Mouse (Mus musculus): ENCODE measurements at regions not wholly inside any gene's neighbourhood (a gene's known extent, or its start where the extent isn't known, plus 50 kb on each side); places are given as distances from the start of the nearest gene placed in this dataset.

DNA sequence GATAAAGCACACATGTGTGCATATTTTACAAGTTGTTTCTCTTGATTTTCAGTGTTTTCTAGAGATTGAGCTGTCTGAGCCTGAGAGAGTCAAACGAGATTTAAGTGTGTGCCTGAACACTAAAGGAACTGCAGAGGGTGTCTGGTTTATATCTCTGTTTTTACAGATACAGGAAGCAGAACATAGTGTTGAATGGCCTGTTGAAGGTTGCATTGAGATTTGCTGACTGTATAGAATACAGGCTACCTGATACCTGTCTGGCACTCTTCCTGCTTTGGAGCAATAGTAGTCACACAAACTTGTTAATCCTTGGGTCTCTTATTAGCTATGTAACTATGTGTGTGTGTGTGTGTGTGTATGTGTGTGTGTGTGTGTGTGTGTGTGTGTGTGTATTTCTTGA is 431.7 kb downstream of the Rnf144b start:
- no peak for DNase-seq (ENCODE audit: low read depth, low spot score)
- 44% methylated on average over 1 of the region's 1 CpGs for WGBS

DNA sequence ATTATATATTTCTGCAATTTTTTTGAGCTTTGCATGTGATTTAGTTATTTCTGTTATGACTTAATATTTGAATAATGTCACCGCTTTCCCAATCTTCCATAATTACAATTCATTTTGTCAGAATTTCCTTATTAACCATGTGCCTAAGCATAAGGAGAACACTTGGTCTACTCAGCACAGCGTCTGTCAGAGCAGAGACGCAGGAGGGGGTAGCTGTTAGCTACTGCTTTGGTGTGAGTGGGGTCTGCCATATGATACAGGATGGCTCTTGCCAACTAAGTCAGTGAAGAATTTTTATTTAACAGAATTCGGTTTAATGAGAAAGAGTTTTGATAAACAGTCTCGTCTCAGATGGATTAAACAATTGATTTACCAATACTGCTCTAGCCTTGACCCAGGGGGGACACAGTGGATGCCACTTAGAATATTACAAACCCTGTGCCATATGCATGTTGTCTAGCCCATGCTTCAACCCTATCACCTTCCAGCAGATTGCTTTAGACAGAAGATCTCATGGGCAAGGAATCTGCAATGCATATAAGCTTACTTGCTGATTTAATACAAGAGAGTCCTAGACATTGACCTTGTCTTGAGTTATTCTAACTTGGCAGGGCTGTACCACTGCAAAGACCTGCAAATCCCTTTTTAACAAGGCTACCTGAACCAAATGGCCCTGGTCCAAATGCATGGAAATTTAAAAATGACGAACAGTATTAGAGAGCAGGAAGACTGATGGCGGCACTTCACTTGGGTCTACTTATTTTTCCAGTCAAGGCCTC is 434.9 kb downstream of the Rnf144b start:
- WGBS, result 87% methylated on average over 7 of the region's 7 CpGs
- no peak for DNase-seq (ENCODE audit: low read depth, low spot score)

DNA sequence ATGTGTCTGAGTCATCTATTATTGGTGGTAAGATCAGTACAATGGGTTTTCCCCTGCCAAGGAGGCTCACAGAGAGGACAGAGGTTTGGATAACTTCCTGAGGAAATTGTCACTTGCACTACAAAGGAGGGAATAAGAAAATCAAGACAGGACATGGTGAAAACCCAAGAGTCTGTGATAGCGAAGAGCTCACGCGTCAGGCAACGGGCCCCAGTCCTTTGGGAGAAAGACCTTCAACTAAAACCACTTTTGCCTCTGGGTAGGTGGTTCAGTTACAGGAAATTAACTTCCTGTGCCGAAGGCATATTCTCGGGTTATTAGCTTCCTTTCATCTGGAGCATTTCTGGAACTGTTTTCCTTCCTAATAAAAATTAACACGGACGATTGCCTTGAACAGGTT is 440.4 kb downstream of the Rnf144b start:
- 81% methylated on average over 8 of the region's 8 CpGs for WGBS

DNA sequence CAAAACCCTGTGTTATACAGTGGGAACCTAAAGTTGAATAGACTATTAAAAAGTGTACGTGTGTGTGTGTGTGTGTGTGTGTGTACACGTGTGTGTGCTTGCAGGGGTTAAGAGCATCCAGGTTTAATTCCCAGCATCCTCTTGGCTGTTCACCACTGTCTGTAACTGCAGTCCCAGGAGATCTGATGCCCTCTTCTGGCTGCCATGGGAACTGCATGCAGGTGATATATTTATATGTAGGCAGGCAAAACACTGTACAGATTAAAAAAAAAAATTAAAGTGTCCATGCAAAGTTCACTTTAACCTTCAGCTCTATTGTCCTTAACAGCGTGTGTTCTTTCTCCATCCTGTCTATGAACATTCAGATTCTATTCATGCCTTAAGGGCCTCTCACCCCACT is 454.1 kb downstream of the Rnf144b start:
- no peak for DNase-seq (ENCODE audit: low read depth, low spot score)
- WGBS, result 67% methylated on average over 3 of the region's 3 CpGs

More for the DNA sequence above, 440.4 kb downstream of the Rnf144b start:
- DNase-seq (ENCODE audit: low read depth, low spot score), result no peak

DNA sequence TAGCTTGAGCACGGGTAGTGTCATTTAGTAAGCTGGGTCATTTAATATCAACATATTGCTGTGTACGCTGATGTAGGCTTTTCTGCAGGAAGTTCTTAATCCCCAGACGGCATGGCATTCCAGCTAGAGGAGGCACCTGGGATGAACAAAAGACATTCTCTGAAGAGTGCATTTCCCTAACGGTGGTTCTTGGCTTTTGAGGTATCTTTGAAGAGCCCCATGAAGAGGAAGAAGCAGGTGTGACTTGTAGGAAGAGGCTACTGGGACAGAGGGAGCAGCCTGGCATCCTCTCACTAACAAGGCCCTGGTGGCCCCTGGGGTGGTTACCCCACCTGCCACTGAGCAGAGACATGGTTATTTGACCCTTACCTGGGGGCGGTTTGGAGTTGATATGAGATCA is 457.7 kb downstream of the Rnf144b start:
- 80% methylated on average over 5 of the region's 5 CpGs for WGBS
- DNase-seq (ENCODE audit: low read depth, low spot score), result no peak

DNA sequence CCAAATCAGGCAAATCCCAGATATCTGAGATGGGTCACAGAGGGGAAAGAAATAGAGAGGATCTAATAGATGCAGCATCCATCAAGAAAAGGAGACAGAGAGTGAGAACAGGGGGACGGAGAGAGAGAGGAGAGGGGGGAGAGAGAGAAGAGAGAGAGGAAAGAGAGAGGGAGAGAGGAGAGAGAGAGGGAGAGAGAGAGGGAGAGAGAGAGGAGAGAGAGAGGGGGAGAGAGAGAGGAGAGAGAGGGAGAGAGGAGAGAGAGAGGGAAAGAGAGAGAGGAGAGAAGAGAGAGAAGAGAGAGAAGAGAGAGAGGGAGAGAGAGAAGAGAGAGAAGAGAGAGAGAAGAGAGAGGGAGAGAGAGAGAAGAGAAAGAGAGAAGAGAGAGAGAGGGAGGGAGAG is 462.7 kb downstream of the Rnf144b start:
- DNase-seq (ENCODE audit: low read depth, low spot score), result no peak
- 82% methylated on average over 1 of the region's 1 CpGs for WGBS

DNA sequence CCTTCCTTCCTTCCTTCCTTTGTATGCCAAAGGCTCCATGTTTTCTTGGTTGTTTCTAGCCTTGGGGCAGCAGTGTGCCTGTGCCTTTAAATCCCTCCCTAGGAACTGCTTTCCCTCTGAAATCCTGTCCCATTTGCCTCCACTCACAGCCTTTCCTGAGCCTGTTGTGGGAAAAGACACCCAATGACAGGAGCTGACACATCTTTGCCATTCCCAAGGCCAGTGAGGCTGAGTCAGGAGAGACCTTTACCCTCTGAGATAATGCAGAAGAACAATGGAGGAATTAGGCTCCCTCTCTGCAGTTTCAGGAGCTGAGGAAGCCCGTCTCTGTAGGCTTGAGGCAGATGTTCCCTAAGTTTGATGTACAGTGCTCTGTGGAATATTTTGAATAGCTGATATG is 480.2 kb downstream of the Rnf144b start:
- 21% methylated on average over 1 of the region's 1 CpGs for WGBS
- no peak for DNase-seq (ENCODE audit: low read depth, low spot score)

DNA sequence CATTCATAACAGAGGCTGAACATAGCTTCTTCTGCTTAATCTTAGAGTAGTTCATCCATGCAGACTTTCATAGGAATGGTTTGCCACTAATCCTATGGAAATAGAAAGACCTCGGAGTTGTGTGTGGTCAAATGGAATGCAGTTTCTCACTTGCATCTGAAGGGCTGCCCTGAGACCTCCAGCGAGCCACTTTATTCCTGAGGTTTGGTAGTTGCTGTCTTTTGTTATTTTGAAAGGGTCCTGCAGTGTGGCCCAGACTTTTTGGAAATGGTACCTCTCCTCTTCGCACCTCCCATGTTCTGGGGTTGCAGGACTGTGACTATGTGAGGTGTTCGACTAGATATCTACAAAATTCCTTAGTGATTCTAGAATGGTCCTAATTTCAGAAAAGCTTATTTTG is 489.0 kb downstream of the Rnf144b start:
- DNase-seq (ENCODE audit: low read depth, low spot score), result no peak
- 82% methylated on average over 4 of the region's 4 CpGs for WGBS

DNA sequence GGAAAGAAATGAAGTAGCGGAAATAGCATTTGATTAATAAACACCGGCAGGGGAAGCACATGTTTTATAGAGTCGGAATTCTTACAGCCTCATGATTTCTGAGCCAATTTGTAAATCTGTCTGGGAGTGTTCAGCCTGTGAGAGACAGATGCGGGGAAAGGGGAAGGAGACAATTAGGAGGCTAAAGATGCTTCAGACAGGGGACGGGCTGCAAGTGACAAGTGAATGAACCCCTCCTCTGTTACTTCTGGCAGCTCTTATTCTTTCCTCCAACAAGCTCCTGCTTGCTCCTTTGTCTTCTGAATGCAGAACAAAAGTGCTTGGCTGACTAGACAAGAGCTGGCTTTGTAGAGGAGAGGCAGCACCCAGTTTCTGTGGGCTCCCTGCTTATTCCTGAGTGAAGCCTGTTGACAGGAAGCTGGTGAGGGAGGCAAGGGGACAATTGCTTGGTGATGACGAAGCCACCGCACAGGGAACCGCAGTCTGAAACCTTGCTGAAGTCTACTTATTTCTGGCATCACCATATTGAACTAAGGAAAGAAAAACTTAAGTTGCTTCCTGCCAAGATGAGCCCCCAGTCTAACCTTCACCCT is 514.2 kb downstream of the Rnf144b start:
- 65% methylated on average over 8 of the region's 8 CpGs for WGBS
- DNase-seq (ENCODE audit: low read depth, low spot score), result no peak

DNA sequence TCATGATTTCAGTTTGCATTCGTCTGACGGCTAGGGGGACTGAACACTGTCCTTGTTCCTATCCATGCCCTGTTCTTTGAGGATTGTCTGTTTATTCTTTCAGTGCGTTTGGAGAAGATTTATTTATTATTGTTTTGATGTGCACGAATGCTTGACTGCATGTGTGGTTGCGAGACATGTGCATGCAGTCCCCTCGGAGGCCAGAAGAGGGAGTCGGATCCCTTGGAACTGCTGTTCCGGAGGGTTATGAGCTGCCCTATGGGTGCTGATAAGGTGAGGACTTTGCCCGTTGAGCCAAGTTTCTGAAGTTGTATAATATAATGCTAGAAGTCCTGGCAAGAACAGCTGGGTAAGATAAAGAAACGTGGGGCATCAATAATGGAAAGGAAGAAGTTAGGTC is 519.9 kb downstream of the Rnf144b start:
- 81% methylated on average over 10 of the region's 10 CpGs for WGBS
- DNase-seq (ENCODE audit: low read depth, low spot score), result no peak

DNA sequence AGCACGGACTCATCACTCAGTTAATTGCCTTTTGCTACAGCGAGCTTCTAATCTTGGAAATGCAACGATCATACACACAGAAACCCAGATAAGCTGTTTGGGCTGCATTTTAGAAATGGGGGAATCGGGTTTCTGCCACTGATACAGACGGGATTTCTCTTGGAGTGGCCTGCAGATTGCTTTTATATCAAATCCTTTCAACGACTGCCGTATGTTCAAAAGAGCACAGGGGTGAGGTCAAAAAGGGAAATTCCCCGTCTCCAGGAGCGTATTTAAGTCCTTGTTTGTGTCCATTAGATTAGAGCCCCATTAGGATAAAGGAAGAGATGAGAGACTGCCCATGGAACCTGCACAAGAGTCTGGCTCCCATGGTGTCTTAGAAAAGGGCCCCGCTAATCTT is 522.6 kb downstream of the Rnf144b start:
- WGBS, result 78% methylated on average over 10 of the region's 10 CpGs
- DNase-seq (ENCODE audit: low read depth, low spot score), result no peak

DNA sequence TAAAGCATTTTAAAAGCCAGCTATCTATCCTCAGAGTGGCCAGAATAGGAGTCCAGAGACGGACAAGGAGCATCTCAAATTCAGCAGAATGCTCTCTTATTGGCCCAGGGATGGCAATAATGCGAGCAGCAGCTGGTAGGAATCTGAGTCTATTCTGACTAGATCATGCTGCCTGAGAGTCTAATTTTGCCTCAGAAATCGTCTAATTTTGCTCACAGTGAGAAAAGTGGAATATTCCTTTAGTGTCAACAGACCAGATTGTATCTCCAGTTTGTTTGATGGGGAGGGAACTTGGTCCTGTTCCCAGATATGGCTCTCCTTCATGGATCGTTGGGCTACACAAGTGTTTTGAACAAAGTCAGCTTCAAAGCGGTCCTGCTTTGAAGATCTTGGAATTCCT is 525.2 kb downstream of the Rnf144b start:
- WGBS, result 42% methylated on average over 5 of the region's 5 CpGs
- DNase-seq (ENCODE audit: low read depth, low spot score), result no peak

DNA sequence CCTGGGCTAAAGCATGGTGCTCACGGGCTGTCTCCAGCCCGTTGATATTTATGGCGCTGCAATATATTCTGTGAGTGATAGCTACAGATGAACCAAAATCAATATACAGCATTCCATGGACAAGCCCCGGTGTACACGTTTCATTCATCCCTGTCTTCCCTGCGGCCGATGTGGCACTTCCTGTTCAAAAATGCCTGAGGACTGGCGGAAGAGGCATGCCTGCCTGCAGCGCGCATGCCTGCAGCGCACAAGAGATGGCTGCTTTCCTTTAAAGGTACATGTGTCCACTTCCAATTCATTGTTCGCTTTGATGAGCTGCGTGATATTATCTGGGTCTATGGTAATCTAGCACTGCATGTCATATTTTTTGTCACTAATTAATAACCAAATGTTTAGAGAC is 527.6 kb downstream of the Rnf144b start:
- 73% methylated on average over 13 of the region's 13 CpGs for WGBS
- no peak for DNase-seq (ENCODE audit: low read depth, low spot score)

DNA sequence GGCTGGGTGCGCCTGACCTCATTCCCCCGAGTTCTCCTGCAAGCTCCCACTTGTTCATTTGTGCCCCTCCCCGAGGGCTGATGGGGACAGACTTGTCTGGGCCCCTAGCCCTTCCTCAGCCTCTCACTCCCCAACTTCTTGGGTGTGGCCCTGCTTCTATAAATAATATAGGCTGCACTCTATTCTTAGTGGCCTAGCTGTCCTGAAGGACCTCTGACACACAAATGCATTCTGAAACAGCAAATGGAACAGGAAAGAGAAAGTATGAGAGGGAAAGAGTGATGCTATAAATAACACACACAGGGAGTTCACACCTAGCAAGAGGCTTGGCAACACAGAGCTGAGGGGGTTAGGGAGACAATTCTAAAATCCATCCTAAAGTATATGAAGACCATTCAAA is 544.0 kb downstream of the Rnf144b start:
- DNase-seq (ENCODE audit: low read depth, low spot score), result no peak

DNA sequence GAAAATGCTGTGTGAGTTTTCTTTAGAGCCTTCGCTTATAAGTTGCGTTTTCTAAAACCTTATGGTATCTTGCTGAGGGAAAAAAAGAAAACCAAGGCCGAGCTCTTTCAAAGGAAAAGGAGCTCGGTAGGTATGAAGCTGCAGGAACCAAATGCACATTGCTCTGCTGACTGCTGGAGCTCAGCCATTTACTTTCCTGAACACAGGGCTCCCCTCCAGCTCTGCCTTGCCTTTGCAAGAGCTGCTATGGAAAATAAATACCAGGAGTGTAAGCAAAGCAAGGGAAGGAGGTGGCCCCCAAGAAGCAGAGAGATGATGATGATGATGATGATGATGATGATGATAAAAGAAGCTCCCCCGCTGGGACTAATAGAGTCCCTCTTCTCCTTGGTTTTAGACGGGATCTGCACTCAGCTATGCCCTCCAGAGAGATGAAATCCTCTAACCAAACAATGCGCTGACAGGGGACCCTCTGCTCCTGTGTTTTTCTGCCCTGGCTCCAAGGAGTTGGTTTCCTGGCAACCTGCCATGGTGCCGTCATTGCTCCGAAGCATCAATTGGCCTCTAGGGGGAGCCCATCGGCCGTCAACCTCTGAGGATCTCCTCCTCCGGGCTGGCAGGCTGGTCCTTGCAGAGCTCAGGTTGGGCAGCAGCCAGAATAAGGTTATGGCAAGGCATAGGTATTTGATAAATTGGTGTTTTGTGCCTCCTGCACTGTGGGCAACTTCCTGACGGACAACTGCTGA is 544.7 kb downstream of the Rnf144b start:
- WGBS, result 24% methylated on average over 13 of the region's 13 CpGs
- DNase-seq (ENCODE audit: low read depth, low spot score), result peak; percentile 40

More for the DNA sequence above, 544.0 kb downstream of the Rnf144b start:
- WGBS, result 46% methylated on average over 3 of the region's 3 CpGs

DNA sequence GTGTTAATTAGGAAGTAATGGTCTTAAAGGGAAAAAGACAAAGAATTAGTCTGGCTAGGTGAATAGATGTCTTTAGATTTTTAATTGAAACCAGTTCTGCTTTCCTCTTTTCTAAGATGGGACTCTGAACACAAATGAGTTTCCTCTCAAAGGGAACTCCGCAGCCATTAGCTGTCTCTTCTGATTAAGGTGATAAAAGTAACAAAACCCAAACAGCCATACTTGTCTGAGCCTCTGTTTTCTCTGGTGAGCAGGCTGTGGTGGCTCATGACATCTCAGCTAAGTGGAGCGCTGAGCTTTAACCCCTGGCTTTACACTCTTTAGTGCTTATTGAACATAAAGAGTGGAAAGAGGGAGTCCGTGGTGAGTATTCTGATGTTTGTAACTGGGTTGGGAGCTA is 565.7 kb downstream of the Rnf144b start:
- 75% methylated on average over 3 of the region's 3 CpGs for WGBS

DNA sequence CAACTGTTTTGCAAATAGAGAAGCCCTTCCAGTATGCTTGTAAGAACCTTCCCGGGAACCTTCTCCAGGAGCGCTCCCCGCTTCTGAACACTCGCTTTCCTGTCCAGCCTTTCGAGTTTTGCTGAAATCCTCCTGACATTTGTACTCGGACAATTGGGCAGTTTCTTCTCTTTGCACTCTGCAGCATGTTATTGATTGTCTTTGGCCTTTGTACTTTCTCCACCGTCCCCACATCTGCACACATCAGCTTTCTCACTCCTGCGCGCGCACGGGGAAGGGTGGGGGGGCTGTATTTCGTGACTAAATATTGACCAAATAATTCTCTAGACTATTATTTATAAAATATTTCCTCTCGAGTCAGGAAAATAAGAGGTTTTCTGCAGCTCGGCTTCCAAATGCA is 567.2 kb upstream of the Id4 start:
- WGBS, result 68% methylated on average over 14 of the region's 14 CpGs
- no peak for DNase-seq (ENCODE audit: low read depth, low spot score)

More for the DNA sequence above, 565.7 kb downstream of the Rnf144b start:
- no peak for DNase-seq (ENCODE audit: low read depth, low spot score)

DNA sequence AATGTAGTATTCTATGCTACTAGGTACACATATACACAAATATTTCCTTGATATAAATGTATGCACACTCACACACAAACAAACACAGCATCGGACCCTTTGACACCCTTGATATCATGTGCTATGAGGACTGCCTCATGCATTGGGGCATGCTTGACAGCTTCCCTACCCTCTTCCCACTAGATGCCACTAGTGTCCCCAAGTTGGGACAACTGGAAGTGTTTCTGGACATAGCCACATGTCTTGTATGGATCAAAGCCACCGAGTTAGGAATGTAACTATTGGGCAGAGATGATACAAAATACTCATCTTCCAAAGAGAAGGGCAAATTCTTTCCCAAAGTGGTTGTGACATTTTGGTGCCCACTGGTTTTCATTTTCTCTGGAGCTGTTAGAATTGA is 565.2 kb upstream of the Id4 start:
- 79% methylated on average over 2 of the region's 2 CpGs for WGBS
- DNase-seq (ENCODE audit: low read depth, low spot score), result no peak

DNA sequence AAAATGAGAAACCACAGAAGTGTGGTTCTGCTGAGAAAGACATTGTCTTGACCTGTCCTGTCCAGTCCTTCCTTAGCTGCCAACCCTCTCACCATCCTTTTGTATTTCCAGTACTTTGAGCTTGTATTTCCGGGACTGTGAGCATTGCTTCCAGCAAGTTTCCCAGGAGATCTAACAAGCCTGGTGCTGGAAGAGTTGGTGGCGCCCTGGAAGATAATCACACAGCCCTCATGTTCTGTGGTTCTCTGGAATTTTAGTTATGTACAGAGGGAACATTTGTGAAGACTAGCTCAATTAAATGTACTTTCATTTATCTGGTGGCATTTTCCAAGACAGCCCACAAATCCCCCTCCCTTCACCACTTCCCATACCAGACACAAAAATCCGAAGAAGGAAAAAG is 560.5 kb upstream of the Id4 start:
- DNase-seq (ENCODE audit: low read depth, low spot score), result no peak

DNA sequence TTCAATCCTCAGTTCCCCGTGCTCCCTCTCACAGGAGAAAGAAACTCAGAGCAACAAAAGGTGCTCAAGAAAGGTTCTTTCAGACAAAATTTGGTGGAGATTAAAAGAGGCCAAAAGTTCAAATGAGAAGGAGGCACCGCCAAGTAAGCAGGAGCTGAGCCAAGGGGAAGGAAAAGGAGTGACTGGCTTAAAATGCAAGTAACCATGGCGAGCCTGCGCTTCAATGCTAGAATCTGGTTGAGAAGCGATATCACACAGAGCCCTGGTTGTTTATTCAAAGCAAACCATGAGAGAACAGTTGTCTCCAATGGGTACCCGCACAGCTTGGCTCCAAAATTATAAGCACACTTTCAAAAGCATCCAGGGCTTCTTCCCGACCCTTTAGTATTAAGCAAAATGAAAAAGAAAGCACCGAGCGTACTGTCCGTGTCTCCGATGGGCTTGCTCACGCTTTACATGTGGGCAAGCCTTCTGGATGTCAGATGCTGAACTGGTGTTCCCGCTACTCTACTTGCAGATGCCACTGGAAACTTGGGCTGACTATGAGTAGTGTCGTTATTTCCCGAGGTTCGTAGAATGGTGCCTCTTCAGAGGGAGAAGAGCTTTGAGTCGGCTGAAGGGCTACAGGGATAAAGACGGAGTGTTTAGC is 552.9 kb upstream of the Id4 start:
- DNase-seq (ENCODE audit: low read depth, low spot score), result no peak
- WGBS, result 92% methylated on average over 18 of the region's 18 CpGs

More for the DNA sequence above, 560.5 kb upstream of the Id4 start:
- WGBS, result 79% methylated on average over 3 of the region's 3 CpGs
